Mouse (Mus musculus): ENCODE results near the gene Cdhr2.

DNA sequence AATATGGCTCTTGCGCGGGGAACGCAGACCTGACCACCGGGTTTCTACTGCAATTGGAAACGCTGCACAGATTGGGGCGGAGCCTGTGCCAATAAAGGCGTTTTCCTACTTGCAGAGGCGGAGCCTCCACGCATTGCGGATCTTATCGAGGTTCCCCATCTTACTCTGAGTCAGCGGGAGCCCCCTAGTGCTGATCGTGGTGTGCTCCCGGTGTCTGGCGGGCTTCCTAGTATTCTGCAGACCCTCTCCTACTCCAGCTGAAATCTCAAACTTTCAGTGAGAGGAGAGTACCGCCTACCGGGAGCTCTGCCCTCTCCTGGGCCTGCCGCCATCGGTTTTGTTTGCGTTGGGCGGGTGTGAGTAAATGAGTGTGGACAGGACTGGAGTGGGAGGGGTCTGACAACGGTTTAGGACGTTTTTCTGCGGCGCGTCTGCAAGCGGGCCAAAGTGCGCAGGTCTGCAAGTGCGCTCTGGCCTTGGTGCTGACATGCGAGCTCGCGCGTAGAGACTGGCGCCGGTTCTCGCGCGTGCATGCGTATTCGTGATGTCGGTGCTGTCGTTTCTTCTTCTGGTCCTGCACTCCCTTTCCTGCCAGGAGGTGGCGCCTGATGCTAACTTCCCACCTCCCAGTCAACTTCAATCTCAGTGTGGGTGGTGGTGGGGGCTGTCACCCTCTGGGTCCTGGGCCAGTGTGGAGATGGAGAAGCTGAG lies 56.9 kb downstream of the Cdhr2 start:
- TF ChIP-seq POLR2A (IDR thresholded peaks at IDR 0.05; ENCODE audit: insufficient read depth, low read depth, low read length), result peak; percentile 23; the same call in 1 of the 2 replicates
- TF ChIP-seq CTCF (IDR thresholded peaks at IDR 0.05; ENCODE audit: insufficient read depth, low read depth, low read length), result peak; percentile 65

Data from olfactory bulb, adult 2 months (tissue).